Mouse (Mus musculus): ENCODE results near the gene Pklr.
A peak's percentile ranks its signal among the peaks of the same experiment; 100 is the strongest.

Gene Pklr

DNA sequence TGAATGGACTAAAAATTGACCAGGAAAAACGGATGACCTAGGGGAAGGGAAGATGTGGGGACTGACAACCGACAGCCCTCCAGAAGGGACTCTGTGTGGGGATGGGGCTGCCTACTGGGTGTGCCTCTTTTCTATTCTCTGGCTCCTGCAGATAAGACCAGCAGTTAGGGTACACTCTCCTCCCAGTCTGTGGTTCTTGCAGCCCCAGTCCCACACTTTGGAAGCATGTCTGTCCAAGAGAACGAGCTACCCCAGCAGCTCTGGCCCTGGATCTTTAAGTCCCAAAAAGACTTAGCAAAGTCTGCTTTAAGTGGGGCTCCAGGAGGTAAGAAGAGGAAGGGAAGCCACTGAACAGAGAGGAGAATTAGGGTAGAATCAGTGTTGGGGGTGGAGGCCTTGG lies at the start of gene Pklr:
TSS of gene Pklr (plus strand) at position 185 of the 400 bp plus-strand sequence.
- no peak for DNase-seq

DNA sequence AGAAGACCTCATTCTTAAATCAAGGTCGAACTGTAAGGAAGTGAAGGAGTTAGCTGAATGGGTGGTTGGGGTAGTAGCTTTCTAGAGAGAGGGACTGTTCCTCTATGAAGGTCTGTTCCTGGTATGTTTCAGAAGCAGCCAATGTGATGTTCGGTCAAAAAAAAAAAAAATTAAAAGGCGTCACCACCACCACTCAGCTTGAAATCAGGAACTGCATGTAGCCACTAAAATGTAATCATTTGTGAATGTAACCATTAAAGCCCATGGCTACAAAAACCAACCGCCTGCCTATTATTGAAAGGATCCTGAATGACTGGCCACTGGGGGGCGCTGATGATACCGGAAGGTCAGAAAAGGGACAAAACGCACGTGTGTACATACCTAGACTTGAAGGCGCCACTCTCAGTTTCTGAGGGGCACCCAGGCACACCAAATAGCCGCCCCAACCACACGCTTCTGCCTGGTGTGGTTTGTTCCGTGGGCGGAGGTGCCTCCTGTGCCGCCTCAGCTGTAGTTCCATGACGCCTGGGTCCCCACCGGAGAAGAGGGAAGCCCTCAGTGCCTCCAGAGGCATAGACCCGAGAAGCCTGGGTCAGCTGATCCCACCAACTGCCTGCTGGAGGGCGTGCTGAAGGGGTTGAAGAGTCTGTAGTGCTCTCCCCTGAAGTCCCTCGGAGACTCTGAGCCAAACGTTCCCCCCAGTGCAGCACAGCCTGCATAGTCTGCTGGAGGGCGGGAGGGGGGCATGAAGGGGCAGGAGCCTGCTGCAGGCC lies 48.4 kb upstream of the Pklr start:
- peak; percentile 76 for DNase-seq

DNA sequence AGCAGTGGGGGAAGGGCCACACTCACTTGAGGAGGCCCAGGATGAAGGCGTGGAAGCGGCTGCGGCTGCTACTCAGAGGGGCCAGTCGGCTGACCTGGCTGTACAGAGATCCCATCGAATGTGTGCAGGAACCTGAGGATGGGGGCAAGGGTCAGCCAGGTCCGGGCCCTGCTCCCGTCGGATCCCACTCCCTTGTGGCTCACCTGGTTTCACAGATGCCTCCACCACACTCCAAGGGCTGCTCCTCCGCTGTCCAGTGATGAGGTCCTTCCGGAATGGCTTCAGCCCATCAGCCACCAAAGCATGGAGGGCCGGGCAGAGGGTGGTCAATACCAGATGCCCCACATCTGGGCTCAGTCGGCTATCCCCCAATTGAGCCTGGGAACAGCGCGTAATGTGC lies 47.0 kb upstream of the Pklr start:
- DNase-seq = no peak

DNA sequence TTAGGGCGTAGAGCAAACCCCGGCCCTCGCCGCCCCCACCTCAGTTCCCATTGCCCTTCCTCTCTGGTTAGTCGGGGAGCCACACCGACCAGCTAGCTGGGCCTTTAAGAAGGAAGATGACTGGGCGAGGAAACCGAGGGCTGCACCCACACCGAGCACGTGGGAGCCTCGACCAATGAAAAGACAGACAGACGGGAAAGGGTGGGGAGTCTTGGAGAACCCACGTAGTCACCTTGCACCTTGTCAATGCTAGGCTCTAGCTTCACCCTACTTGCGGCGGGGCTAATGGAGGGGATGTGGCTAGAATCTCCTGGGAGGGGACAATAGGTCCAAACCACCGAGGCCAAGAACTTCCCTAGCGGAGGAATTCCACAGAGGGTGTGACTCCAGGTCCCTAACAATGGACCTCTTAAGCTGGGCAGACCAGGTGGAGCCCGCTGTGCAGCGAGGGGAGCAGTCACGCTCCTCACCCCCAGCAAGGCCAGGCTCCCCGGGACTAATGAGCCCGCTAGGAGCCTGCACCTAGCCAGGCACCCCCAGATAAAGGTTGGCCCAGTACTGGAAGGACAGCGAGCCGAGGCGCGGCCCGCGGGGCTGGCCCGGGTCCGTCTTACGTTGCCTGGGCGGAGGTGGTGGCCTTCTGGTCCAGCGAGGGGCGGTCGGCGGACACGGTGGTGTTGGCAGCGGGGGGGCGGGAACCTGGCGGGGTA lies 45.9 kb upstream of the Pklr start:
- peak; percentile 90 for DNase-seq

DNA sequence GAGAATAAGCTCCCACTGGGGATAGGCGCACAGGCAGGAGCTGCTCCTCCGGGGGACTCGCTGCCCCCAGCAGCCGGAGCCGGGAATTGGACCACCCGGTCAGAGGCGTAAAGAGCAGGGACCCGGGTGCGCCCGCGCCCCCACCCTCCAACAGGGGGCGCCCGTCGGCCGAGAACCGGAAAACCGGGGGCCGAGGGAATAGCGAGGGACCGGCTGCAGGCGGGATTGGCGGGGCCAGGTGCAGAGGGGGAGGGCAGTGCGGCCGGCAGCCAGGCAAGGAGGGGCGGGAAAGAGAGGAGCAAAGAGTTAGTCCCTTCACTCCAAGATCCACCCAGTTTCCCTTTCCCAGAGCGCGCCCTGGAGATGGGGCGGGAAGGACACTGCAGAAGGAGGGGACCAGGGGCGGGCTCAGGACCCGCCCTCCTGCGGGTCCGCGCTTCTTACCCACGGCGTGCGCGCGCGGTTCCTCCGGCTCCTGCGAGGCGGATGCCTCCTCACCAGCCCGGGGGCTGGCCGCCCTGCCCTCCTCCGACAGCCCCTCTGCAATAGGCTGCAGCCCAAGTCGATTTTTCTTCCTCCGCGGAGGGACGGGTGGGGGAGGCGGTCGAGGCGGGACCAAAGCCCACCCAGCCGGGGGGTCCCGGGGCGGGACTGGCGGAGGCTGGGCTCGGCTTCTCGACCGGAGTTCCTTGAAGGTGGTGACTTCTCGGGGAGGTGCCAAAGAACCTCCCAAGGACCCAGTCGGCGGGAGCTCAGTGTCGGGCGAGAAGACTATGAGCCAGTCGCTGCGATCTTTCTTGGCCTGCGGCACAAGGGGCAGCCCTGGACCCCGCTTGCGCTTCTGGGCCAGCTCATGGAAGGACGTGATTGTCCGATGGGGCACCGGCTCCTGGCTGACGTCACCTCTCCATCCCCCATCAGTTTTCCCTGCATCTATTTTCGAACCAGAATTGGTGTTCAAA lies 45.0 kb upstream of the Pklr start:
- peak; percentile 80 for DNase-seq

DNA sequence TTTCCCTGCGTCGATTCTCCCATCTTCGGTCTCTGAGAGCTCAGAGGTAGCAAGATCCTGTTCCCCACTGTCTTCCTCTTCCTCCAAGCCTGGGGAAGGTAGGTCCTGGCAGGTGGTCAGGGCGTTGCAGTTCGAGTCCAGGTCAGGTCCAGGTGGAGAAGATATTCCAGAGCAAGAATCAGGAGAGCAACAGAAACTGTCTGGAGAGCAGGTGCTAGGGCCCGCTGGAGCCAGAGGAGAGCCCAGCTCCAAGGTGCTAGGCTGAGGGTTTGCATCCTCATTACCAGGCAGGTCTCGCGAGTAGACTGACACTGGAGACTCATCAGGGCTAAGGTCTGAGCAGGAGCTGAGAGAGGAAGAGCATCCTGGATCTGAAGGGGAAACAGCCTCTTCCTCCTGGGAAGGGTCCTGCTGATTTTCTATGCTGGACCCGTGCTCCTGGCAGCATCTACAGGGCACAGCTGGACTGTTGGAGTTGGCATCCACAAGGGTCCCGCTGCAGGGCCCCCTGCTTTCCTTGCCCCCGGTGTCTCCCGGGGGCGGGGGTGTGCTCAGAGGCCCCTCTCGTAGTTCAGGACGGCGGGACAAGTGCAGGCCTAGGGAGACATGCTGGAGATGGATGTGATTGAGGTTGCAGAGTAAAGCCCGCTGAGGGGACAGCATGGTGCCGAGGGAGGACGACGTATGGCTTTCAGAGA lies 44.0 kb upstream of the Pklr start:
- no peak for DNase-seq

DNA sequence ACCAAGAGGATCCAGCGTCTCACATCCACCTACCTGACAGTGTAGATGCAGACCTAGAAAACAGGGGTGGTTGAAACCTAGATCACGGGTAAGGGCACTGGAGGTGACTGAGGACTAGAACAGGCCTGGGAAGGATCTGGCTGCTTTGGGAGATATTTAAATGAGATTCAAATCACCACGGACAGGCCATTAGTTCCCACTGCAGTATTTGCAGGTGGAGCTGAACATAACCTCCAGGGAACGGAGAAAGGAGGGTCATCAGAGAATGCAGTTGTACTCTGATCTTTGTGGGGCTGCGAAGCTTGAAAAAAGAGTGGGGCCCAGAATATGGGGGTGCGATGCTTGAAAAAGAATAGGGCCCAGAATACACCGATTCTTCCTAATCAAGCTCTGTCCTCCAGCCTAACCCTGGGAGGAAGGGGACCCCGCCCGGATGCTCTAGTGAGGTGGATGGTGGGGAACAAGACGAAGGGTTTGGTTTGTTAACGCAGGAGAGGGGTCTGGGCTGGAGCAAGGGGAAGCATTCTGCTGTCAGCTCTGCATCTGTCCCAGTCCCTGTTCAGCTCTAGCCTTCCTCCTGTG lies 43.3 kb upstream of the Pklr start:
- no peak for DNase-seq

DNA sequence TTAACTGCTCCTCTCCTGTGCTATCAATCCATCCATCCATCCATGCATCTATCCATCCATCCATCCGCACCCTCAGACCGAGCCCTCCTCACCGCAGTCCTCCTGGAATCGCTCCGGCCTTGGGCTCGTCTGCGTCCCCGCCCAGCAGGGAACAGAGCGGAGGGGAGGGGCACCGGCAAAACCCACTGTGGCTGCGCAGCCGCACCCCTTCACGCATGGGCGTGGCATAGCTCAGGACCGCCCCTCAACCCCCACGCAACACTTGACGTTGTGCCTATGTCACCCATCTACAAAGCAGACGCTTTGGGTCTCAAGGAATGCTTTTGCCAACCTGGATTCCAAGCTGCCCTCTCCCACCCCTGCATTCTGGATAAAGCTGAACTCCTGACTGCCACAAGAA lies 42.8 kb upstream of the Pklr start, which contains the start of gene Rusc1:
TSS of gene Rusc1 (minus strand) at position 137 of the 400 bp plus-strand sequence.
- peak; percentile 94 for DNase-seq

DNA sequence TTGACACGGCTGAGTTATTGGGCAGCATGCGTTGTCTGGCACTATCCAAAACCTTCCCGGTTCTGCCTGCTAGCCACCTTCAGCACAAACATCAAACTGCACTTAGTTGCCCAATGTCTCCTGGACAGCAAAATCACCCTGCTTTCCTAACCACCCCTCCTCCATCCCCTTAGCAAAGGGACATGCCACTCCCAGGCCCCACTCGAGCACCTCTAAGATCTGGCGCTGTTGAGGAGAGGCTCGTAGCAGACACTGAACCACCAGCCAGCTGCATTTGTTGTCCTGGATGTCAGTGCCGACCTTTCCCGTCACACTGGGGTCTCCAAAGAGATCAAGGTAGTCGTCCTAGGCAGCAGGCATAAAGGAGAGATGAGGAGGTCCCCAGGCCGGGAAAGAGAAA lies 41.9 kb upstream of the Pklr start:
- DNase-seq = no peak

DNA sequence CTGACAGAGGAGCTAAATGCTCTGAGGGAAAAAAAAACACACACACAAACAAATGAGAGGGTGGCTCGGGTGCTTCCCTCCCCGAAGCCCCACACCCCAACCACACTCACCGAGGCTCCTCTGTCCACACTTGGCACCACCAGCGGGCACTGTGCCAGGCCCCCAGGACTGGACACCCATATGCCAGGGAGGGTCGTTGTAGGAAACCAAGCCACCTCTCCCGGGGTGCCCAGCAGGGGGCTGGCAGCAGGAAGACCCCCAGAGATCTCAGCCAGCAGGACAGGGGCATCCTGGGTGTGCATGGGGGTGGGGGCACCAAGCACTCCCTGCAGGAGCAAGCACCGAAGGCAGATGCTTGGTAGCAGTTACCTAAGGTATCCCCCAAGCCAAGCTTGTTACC lies 35.1 kb upstream of the Pklr start, which contains the start of gene Gm43738:
TSS of gene Gm43738 (minus strand) at position 289 of the 400 bp plus-strand sequence.
- no peak for DNase-seq

DNA sequence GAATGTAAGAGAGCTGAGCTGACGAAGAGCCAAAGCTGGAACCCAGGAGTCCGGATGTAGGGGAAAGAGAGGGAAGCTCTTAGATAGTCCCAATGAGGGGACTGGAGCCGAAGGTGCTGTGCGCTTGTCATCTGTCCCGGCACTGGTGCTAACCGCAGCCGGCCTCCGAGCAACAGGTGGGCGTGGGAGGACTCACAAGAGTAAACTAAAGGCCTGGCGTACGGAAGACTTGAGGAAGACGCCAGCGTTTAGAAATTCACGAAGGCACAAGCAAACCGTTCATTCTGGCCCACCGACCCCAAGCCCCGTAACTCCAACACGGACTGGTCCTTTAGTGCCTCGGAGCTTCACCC lies 34.5 kb upstream of the Pklr start:
- no peak for DNase-seq

DNA sequence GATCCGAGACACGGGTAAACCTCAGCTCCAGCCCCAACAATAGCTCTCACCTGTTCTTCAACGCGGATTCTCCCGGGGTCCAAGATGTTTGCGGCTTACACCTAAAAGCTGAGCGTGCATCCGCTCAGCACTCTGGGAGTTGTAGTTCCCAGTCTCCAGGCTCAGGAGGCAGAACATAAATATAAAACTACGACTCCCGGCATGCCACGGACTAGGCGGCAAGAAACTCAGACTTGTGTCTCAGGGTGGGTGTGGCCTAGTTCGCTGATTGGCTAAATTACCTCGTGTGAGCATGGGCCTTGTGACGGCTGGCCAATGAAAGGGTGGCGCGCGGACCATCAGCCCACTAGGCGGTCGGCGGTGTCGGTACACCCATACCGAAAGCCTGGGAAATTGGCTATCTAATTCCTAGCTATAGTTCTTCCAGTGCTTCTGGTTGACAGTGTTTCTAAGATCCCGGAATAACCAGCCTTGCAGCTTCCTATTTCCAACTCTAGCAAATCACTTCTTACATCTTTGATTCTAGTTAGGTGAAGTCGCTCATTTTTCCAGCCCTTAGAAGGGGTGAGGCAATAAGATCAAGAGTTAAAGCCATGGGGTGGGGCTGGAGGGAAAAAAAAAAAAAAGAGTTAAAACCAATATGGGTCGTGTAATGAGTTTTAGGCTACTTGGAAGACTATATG lies 34.0 kb upstream of the Pklr start, which contains the start of gene Fdps:
TSS of gene Fdps (minus strand) at position 148 of the 683 bp plus-strand sequence.
- DNase-seq = peak; percentile 99

DNA sequence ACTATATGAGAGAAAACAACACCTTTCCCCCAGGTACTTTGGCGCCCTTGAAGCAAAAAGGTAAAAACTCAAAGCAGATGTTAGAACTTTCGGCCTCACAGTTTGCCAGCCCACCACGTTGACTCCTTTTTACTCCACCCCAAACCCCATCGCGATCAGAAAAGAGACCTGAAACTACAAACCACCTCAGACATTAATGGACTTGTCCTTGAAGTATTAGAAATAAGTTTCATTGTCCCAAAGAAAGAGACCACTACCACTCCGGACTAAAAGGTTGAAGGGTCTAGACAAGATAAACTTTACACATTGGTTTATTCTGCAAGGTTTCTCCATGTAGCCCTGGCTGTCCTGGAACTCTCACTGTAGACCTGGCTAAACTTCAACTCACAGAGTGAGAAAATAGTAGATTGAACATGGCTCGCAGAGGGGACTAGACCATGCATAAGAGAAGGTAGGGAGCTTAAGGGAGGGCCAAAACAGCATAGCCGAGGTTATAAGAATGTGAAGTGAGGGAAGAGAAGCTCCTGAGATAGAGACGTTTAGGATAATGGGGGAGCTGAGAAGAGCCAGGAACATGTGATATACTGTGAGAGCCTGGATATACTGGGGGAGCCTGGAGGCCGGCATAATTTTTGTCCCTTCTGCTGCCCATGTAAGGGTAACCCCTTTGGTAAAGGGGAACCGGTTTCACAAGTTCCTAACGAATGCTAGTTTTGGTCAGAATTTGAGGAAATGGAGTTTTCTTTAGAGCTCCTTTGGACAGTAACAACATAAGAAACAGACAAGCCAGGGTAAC lies 33.2 kb upstream of the Pklr start:
- DNase-seq = no peak

DNA sequence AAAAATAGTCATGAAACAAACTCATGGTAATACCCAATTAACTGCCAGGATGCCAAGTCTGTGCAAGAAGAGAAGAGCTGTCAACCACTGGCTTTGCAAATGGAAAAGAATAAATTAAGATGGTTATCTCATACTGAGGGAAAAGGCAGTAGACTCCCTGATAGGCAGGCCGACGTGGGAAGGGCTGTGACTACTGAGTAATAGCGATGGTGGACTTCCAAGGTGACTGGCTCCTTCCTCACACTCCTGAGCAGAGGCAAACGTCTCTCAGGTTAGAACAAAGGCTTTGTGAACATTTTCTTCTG lies 32.7 kb upstream of the Pklr start:
- no peak for DNase-seq

DNA sequence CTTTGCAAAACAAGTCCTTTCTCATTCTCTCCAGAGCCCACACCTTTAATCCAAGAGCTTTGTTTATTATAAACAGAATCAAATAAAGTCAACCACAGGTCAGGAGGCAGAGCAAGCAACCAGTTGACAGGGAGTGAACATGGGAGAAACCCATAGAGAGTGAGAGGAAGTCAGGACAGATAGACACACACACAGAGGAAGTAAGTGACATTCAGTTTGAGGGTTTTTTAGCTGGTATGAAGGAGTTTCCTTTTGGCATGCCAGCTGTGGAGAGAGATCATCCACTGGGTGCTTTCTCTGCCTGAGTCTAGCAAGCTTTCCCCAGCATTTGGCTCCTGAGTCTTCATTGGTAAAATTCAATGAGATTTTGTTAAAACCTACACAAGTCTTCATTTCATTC lies 29.1 kb upstream of the Pklr start:
- DNase-seq = no peak

DNA sequence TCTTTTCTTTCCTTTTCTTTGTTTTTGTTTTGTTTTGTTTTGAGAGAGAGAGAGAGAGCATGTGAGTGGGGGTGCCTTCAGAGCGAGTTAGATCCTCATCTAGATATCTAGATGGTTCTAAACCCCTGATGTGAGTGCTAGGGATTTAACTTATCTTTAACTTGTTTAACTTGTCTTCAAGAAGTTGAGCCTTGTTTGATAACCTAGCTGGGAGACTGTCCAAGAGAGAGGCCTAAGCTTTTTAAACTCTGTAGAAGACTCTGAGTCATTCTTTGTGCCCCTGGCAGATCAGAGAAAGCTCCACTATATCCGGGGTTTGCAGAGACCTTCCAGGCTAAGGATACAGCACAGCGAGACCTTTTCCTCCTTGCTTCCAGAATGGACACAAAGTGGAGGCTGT lies 28.4 kb upstream of the Pklr start:
- no peak for DNase-seq

DNA sequence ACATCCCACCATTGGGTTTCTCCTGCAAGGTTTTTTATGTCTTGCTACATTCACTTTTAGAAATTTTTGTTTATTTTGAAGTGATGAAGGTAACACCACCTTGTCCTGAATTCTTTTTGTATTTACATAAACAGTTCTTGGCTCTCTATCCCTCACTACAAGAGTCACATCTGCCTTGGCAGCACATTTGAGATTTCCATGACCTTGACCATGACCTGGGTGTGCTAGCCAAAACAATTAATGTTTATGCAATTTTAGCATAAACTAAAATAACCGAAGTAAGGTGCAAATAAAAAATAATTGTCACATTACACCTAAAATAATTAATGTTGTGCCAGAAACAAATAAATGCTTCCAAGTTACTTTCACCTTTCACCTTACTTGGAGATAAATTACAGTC lies 27.8 kb upstream of the Pklr start:
- no peak for DNase-seq

DNA sequence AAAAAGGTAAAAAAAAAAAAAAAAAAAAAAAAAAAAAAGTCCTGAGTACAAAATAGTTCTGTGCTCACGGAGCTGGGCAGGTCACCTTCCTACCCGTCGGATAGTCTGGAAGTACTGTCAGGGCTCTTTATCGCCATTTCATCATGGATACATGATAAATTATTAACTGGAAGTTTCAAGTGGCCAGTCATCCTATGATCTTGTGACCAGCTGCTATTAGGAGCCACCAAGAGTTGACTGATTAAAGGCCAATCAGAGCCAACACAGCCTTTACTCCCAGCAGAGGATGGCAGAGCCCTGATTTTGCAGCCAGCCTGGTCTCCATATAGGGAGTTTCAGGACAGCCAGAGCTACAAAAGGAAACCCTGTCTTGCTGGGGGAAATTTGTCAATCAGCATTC lies 22.9 kb upstream of the Pklr start:
- DNase-seq = no peak

DNA sequence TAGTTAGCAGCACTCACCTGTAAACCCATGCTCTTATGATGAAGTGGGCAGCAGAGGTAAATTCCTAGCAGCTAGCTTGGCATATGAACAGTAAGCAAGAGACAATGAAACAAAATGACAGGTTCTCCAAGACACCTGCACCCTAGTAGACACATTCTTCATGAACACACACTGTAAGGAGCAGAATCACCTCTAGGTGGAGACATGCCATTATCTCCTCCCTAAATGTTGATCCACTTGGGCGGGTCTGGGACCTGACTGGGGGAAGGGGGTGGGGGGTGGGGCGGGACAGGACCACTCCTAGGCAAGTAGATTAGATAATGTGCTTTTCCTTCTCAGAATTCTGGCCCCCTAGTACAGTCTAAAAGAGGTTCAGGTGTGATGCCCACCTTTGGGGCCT lies 20.4 kb upstream of the Pklr start:
- DNase-seq = no peak

DNA sequence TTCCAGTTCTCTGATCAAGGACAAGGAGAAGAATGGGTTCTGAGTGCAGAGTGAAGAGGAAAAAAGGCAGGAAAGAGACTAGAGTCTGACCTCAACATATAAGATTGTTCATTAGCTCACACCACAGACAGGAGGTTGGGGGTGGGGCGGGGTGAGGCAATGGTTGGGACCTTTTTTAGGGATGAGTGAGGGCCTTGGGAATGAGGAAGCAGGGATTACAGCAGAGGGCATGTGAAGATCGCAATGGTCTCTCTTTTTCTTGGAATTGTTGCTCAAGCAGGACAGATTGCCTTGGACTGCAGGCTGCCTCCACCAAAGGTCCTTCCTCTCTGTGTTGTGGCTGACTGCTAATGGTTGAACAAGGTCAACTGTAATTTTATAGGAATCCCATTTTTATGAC lies 12.6 kb upstream of the Pklr start:
- no peak for DNase-seq

DNA sequence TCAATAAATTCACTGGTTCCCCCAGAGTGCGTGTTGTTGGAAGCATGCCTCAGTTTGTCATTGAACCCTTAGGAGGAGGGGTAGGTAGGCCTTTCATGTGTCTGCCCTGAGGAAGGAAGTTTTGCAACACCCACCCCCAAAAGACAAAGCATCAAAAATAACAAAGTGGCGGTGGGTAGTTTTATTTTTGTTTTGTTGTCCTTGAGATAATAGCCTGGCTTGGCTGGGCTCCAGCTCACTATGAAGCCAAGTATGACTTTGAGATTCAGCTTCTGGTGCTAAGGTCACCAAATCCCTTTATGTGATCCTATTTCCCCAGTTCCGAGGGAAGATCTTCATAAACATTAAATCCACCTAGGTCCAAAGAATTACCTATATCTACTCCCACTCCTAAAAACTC lies 11.7 kb upstream of the Pklr start:
- DNase-seq = no peak

Measured in layer of hippocampus, adult 9-11 months (tissue).